ENCODE assay signal across 11 mouse cellular contexts in genomic region chr17:72448477-72448876, GRCm38 (mm10).
DNase-seq lines count a peak whose midpoint lies in the region; TF ChIP-seq lines count a peak whose summit lies in the region.
"Had no signal": no experiment of that assay in that cellular context is flagged by ENCODE, and none has a peak within 500 bp of the region (broad histone marks: within the 10 kb centered on the region; RNA-seq: fewer than 3 reads in every experiment).

No protein-coding gene starts in this region.

- TF ChIP-seq POLR2A in lung, adult 2 months (IDR thresholded peaks at IDR 0.05; ENCODE audit: borderline replicate concordance, extremely low read depth, low read depth, low read length): no peak

- 66% methylated on average over 4 of the region's 4 CpGs for WGBS in lung, adult 2 months

- intact Hi-C loops in heart, postnatal 10 days (cut with DNase I): no loop called here

- H3K4me3 ChIP-seq in lung, adult 2 months (replicated peaks; ENCODE audit: extremely low read depth, low read depth, low read length): no peak overlapping the region
- H3K4me3 ChIP-seq: hindbrain, embryonic 15.5 days; neural tube, embryonic 15.5 days had no signal

- no peak for TF ChIP-seq CTCF in lung, adult 2 months (IDR thresholded peaks at IDR 0.05; ENCODE audit: insufficient read depth, low read length)

- DNase-seq in lung, adult 18-20 months: peak; percentile 16 to 30
- no peak for DNase-seq in lung, adult 2 months
- DNase-seq in gastrocnemius, adult 18-20 months (ENCODE audit: low spot score): peak; percentile 77
- DNase-seq in heart, postnatal 10 days: peak; percentile 64
- DNase-seq in lung, postnatal 4 days: peak; percentile 20 to 42
- no peak for DNase-seq in neural tube, embryonic 10.5 days (ENCODE audit: extremely low spot score, low spot score)
- DNase-seq in frontal cortex, adult 2 months (ENCODE audit: extremely low spot score in 1 of 2, low spot score in 1 of 2): no peak
- DNase-seq: liver; spleen, adult 18-20 months had no signal

- H3K4me1 ChIP-seq in lung, adult 2 months (ENCODE audit: control insufficient read depth, insufficient read depth, low read length): no peaks in the 10 kb centered on the region
- H3K4me1 ChIP-seq: hindbrain, embryonic 15.5 days; neural tube, embryonic 15.5 days had no signal

Comparison
In these comparisons a context has a peak if more than half of its experiments do, and no peak if none do; other contexts are left out.
1. DNase-seq: peak in lung, adult 18-20 months (2 of 2), gastrocnemius, adult 18-20 months (single experiment), heart, postnatal 10 days (2 of 2) and lung, postnatal 4 days (2 of 2); none in lung, adult 2 months (single experiment), neural tube, embryonic 10.5 days (single experiment) and frontal cortex, adult 2 months (0 of 2).